Mouse (Mus musculus) skeletal muscle tissue, adult 2 months (tissue): ENCODE measurements at regions not wholly inside any gene's neighbourhood (a gene's known extent, or its start where the extent isn't known, plus 50 kb on each side); places are given as distances from the start of the nearest gene placed in this dataset.

Experiments
- DNase-seq: peaks from one replicate; pipeline ENCODE4 v3.0.0-alpha.2; 2012; ENCODE audit warnings: low read depth, low spot score

GRCm38 (mm10) chr1:52397460-52397859 is 103.0 kb downstream of the Nab1 start:
- DNase-seq: no peak

- no peak for DNase-seq
Measured at GRCm38 (mm10) chr1:52392933-52393332, 107.5 kb downstream of the Nab1 start.

GRCm38 (mm10) chr1:52388836-52389235 is 111.6 kb downstream of the Nab1 start:
- no peak for DNase-seq

- DNase-seq: no peak
Measured at GRCm38 (mm10) chr1:52388118-52388517, 112.4 kb downstream of the Nab1 start.

- DNase-seq: no peak
Measured at GRCm38 (mm10) chr1:52387062-52387461, 113.4 kb downstream of the Nab1 start.

- DNase-seq: no peak
Measured at GRCm38 (mm10) chr1:52375320-52375719, 125.2 kb downstream of the Nab1 start.

- no peak for DNase-seq
Measured at GRCm38 (mm10) chr1:52374666-52375065, 125.8 kb downstream of the Nab1 start.

- no peak for DNase-seq
Measured at GRCm38 (mm10) chr1:52373817-52374216, 126.7 kb downstream of the Nab1 start.

GRCm38 (mm10) chr1:52366386-52366785 is 133.4 kb upstream of the Gls start:
- no peak for DNase-seq

- DNase-seq: no peak
Measured at GRCm38 (mm10) chr1:52363625-52364024, 130.6 kb upstream of the Gls start.

GRCm38 (mm10) chr1:52362976-52363375 is 129.9 kb upstream of the Gls start:
- DNase-seq: no peak

GRCm38 (mm10) chr1:52354041-52354582 is 121.1 kb upstream of the Gls start:
- DNase-seq: no peak

GRCm38 (mm10) chr1:52342127-52342526 is 109.1 kb upstream of the Gls start:
- no peak for DNase-seq

GRCm38 (mm10) chr1:52338704-52339103 is 105.7 kb upstream of the Gls start:
- no peak for DNase-seq

- no peak for DNase-seq
Measured at GRCm38 (mm10) chr1:52338243-52338642, 105.2 kb upstream of the Gls start.

GRCm38 (mm10) chr1:52336696-52337095 is 103.7 kb upstream of the Gls start:
- no peak for DNase-seq

- DNase-seq: no peak
Measured at GRCm38 (mm10) chr1:52332013-52332412, 99.0 kb upstream of the Gls start.

GRCm38 (mm10) chr1:52331442-52331841 is 98.4 kb upstream of the Gls start:
- no peak for DNase-seq

GRCm38 (mm10) chr1:52330496-52330895 is 97.5 kb upstream of the Gls start:
- no peak for DNase-seq

- no peak for DNase-seq
Measured at GRCm38 (mm10) chr1:52328507-52328906, 95.5 kb upstream of the Gls start.

GRCm38 (mm10) chr1:52324356-52324755 is 91.3 kb upstream of the Gls start:
- no peak for DNase-seq

- DNase-seq: no peak
Measured at GRCm38 (mm10) chr1:52312076-52312633, 79.1 kb upstream of the Gls start.

- no peak for DNase-seq
Measured at GRCm38 (mm10) chr1:52306892-52307291, 73.9 kb upstream of the Gls start.
